Mouse (Mus musculus): ENCODE results near the gene Trpm3. TPM values are rescaled to one million over a fixed set of nuclear protein-coding genes. Genes with fewer than 3 reads are reported as not detected.

Trpm3 gene
- polyA plus RNA-seq, 1 experiment, result 0.08 TPM

- DNase-seq (ENCODE audit: low read depth in 1 of 2, low spot score in 2 of 2), result no peak
- H3K36me3 ChIP-seq (ENCODE audit: control insufficient read depth, insufficient read depth, low read length), result no peaks in the 10 kb centered on the region
- no peak overlapping the region for H3K4me3 ChIP-seq (ENCODE audit: extremely low read depth, insufficient read depth, insufficient read length)
- no peaks in the 10 kb centered on the region for H3K27me3 ChIP-seq (ENCODE audit: control insufficient read depth, insufficient read depth, low read length)
- H3K4me1 ChIP-seq (ENCODE audit: control insufficient read depth, insufficient read depth, insufficient read length), result no peaks in the 10 kb centered on the region
- WGBS, result 85% methylated on average over 3 of the region's 3 CpGs
- H3K27ac ChIP-seq (ENCODE audit: insufficient read depth, low read length), result no peak overlapping the region
- TF ChIP-seq POLR2A (IDR thresholded peaks at IDR 0.05; ENCODE audit: low read depth, low read length) (no peak), CTCF (IDR thresholded peaks at IDR 0.05; ENCODE audit: extremely low read depth, insufficient read depth, insufficient read length, insufficient replicate concordance) (no peak)
Observed at GRCm38 (mm10) chr19:22336278-22336677, 197.4 kb downstream of the Trpm3 start.

- TF ChIP-seq POLR2A (IDR thresholded peaks at IDR 0.05; ENCODE audit: low read depth, low read length), result no peak
- no peak for TF ChIP-seq CTCF (IDR thresholded peaks at IDR 0.05; ENCODE audit: extremely low read depth, insufficient read depth, insufficient read length, insufficient replicate concordance)
- H3K27ac ChIP-seq (ENCODE audit: insufficient read depth, low read length), result no peak overlapping the region
- no peaks in the 10 kb centered on the region for H3K27me3 ChIP-seq (ENCODE audit: control insufficient read depth, insufficient read depth, low read length)
- no peaks in the 10 kb centered on the region for H3K4me1 ChIP-seq (ENCODE audit: control insufficient read depth, insufficient read depth, insufficient read length)
- H3K4me3 ChIP-seq (ENCODE audit: extremely low read depth, insufficient read depth, insufficient read length), result no peak overlapping the region
- WGBS, result 20% methylated on average over 5 of the region's 5 CpGs
- no peaks in the 10 kb centered on the region for H3K36me3 ChIP-seq (ENCODE audit: control insufficient read depth, insufficient read depth, low read length)
- no peak for DNase-seq (ENCODE audit: low read depth in 1 of 2, low spot score in 2 of 2)
Observed at GRCm38 (mm10) chr19:22337468-22337867, 198.6 kb downstream of the Trpm3 start.

- Histone ChIP-seq H3K4me3 (ENCODE audit: extremely low read depth, insufficient read depth, insufficient read length) (no peak overlapping the region), H3K27me3 (ENCODE audit: control insufficient read depth, insufficient read depth, low read length) (no peaks in the 10 kb centered on the region), H3K36me3 (ENCODE audit: control insufficient read depth, insufficient read depth, low read length) (no peaks in the 10 kb centered on the region), H3K27ac (ENCODE audit: insufficient read depth, low read length) (no peak overlapping the region), H3K4me1 (ENCODE audit: control insufficient read depth, insufficient read depth, insufficient read length) (no peaks in the 10 kb centered on the region)
- DNase-seq (ENCODE audit: low read depth in 1 of 2, low spot score in 2 of 2), result no peak
- TF ChIP-seq POLR2A (IDR thresholded peaks at IDR 0.05; ENCODE audit: low read depth, low read length) (no peak), CTCF (IDR thresholded peaks at IDR 0.05; ENCODE audit: extremely low read depth, insufficient read depth, insufficient read length, insufficient replicate concordance) (no peak)
- 83% methylated on average over 8 of the region's 8 CpGs for WGBS
Observed at GRCm38 (mm10) chr19:22338927-22339326, 200.1 kb downstream of the Trpm3 start.

DNA sequence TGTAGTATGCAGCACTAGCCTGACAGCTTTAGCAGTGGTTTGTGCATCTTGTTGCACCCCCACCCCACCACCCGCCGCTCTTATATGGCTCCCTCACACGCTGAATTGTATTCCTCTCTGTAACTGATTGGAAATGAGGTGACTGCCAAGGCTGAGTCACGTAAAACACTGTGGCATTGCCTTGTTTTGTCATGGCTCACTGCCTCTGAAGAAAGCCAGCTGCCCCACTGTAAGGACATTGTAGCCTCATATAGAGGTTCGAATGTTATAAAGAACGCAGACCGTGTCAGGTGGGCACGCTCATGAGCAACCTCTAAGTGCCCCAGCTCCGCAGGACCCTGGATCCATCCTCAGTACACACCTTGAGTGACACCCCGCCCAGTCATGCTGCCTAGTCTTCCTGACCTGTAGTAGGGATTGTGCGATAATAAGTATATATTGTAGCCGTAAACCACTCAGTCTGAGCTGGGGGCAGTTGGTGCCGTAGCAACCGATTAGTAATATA, 215.2 kb downstream of the Trpm3 start:
- Histone ChIP-seq H3K27ac (ENCODE audit: insufficient read depth, low read length) (no peak overlapping the region), H3K27me3 (ENCODE audit: control insufficient read depth, insufficient read depth, low read length) (no peaks in the 10 kb centered on the region), H3K36me3 (ENCODE audit: control insufficient read depth, insufficient read depth, low read length) (no peaks in the 10 kb centered on the region), H3K4me1 (ENCODE audit: control insufficient read depth, insufficient read depth, insufficient read length) (no peaks in the 10 kb centered on the region), H3K4me3 (ENCODE audit: extremely low read depth, insufficient read depth, insufficient read length) (no peak overlapping the region)
- 90% methylated on average over 14 of the region's 14 CpGs for WGBS
- TF ChIP-seq POLR2A (IDR thresholded peaks at IDR 0.05; ENCODE audit: low read depth, low read length) (no peak), CTCF (IDR thresholded peaks at IDR 0.05; ENCODE audit: extremely low read depth, insufficient read depth, insufficient read length, insufficient replicate concordance) (no peak)
- DNase-seq (ENCODE audit: low read depth in 1 of 2, low spot score in 2 of 2), result no peak

- Histone ChIP-seq H3K27me3 (ENCODE audit: control insufficient read depth, insufficient read depth, low read length) (no peaks in the 10 kb centered on the region), H3K4me1 (ENCODE audit: control insufficient read depth, insufficient read depth, insufficient read length) (no peaks in the 10 kb centered on the region), H3K36me3 (ENCODE audit: control insufficient read depth, insufficient read depth, low read length) (no peaks in the 10 kb centered on the region), H3K27ac (ENCODE audit: insufficient read depth, low read length) (no peak overlapping the region), H3K4me3 (ENCODE audit: extremely low read depth, insufficient read depth, insufficient read length) (no peak overlapping the region)
- 85% methylated on average over 3 of the region's 3 CpGs for WGBS
- no peak for DNase-seq (ENCODE audit: low read depth in 1 of 2, low spot score in 2 of 2)
- TF ChIP-seq CTCF (IDR thresholded peaks at IDR 0.05; ENCODE audit: extremely low read depth, insufficient read depth, insufficient read length, insufficient replicate concordance) (no peak), POLR2A (IDR thresholded peaks at IDR 0.05; ENCODE audit: low read depth, low read length) (no peak)
Observed at GRCm38 (mm10) chr19:22386890-22387289, 248.0 kb downstream of the Trpm3 start.

- H3K4me1 ChIP-seq (ENCODE audit: control insufficient read depth, insufficient read depth, insufficient read length), result no peaks in the 10 kb centered on the region
- H3K27ac ChIP-seq (ENCODE audit: insufficient read depth, low read length), result no peak overlapping the region
- WGBS, result 73% methylated on average over 1 of the region's 1 CpGs
- no peak for DNase-seq (ENCODE audit: low read depth in 1 of 2, low spot score in 2 of 2)
- no peaks in the 10 kb centered on the region for H3K27me3 ChIP-seq (ENCODE audit: control insufficient read depth, insufficient read depth, low read length)
- no peak overlapping the region for H3K4me3 ChIP-seq (ENCODE audit: extremely low read depth, insufficient read depth, insufficient read length)
- no peak for TF ChIP-seq CTCF (IDR thresholded peaks at IDR 0.05; ENCODE audit: extremely low read depth, insufficient read depth, insufficient read length, insufficient replicate concordance)
- TF ChIP-seq POLR2A (IDR thresholded peaks at IDR 0.05; ENCODE audit: low read depth, low read length), result no peak
- no peaks in the 10 kb centered on the region for H3K36me3 ChIP-seq (ENCODE audit: control insufficient read depth, insufficient read depth, low read length)
Observed at GRCm38 (mm10) chr19:22394700-22395099, 255.9 kb downstream of the Trpm3 start.

GRCm38 (mm10) chr19:22404049-22404448, 265.2 kb downstream of the Trpm3 start:
- DNase-seq (ENCODE audit: low read depth in 1 of 2, low spot score in 2 of 2), result no peak
- no peak overlapping the region for H3K4me3 ChIP-seq (ENCODE audit: extremely low read depth, insufficient read depth, insufficient read length)
- H3K27ac ChIP-seq (ENCODE audit: insufficient read depth, low read length), result no peak overlapping the region
- H3K27me3 ChIP-seq (ENCODE audit: control insufficient read depth, insufficient read depth, low read length), result no peaks in the 10 kb centered on the region
- no peak for TF ChIP-seq CTCF (IDR thresholded peaks at IDR 0.05; ENCODE audit: extremely low read depth, insufficient read depth, insufficient read length, insufficient replicate concordance)
- no peak for TF ChIP-seq POLR2A (IDR thresholded peaks at IDR 0.05; ENCODE audit: low read depth, low read length)
- 62% methylated on average over 3 of the region's 3 CpGs for WGBS
- no peaks in the 10 kb centered on the region for H3K4me1 ChIP-seq (ENCODE audit: control insufficient read depth, insufficient read depth, insufficient read length)
- H3K36me3 ChIP-seq (ENCODE audit: control insufficient read depth, insufficient read depth, low read length), result no peaks in the 10 kb centered on the region

All from spleen, adult 2 months (tissue).